Comparison of ENCODE assay signal across 8 mouse cellular contexts in genomic region chr17:46646322-46646662, GRCm38 (mm10). TPM values are rescaled to one million over a fixed set of nuclear protein-coding genes. Genes with fewer than 3 reads are reported as not detected.
DNase-seq lines count a peak whose midpoint lies in the region; ATAC-seq and TF ChIP-seq lines count a peak whose summit lies in the region.

No protein-coding gene starts in this region.

- peaks cover 18% of the 10 kb centered on the region; the same call in 1 of the 2 replicates for H3K36me3 ChIP-seq in heart, embryonic 15.5 days
- H3K36me3 ChIP-seq in MEL (ENCODE audit: control insufficient read depth in 1 of 2, insufficient read depth in 2 of 2, low read length in 2 of 2), result peaks cover 0 to 7% of the 10 kb centered on the region in 2 experiments; a peak in 2 of 4 replicates
- H3K36me3 ChIP-seq in hindbrain, embryonic 10.5 days, result peaks cover 30% of the 10 kb centered on the region

- H3K27me3 ChIP-seq in heart, embryonic 15.5 days, result no peaks in the 10 kb centered on the region
- H3K27me3 ChIP-seq in MEL (ENCODE audit: control insufficient read depth in 1 of 2, insufficient read depth in 2 of 2, low read length in 2 of 2), result no peaks in the 10 kb centered on the region
- H3K27me3 ChIP-seq in hindbrain, embryonic 10.5 days (ENCODE audit: insufficient read depth, poor library complexity, severe bottlenecking), result no peaks in the 10 kb centered on the region

- H3K9me3 ChIP-seq in heart, embryonic 15.5 days (replicated peaks), result no peaks in the 10 kb centered on the region
- no peaks in the 10 kb centered on the region for H3K9me3 ChIP-seq in MEL (replicated peaks; ENCODE audit: insufficient read depth, low read length)
- H3K9me3 ChIP-seq in hindbrain, embryonic 10.5 days, result no peaks in the 10 kb centered on the region

- H3K27ac ChIP-seq in heart, embryonic 15.5 days, result peak overlapping the region; percentile 86
- H3K27ac ChIP-seq in MEL (ENCODE audit: control insufficient read depth, low read depth, low read length), result peak overlapping the region; percentile 73
- H3K27ac ChIP-seq in hindbrain, embryonic 10.5 days, result peak overlapping the region; percentile 90

- no peak; the same call in none of the 2 replicates for ATAC-seq in heart, embryonic 15.5 days (replicated peaks; ENCODE audit: insufficient number of reproducible peaks, insufficient read depth, low FRiP score, low read depth)
- peak; percentile 25 for ATAC-seq in megakaryocyte-erythroid progenitor cell, adult 5-6 weeks (replicated peaks; ENCODE audit: low FRiP score, low TSS enrichment, poor library complexity, severe bottlenecking)

- peaks cover 14% of the 10 kb centered on the region for H3K79me2 ChIP-seq in MEL (ENCODE audit: control insufficient read depth, insufficient read depth, low read length, poor library complexity)

- TF ChIP-seq POLR2A in MEL (IDR thresholded peaks at IDR 0.05; ENCODE audit: control insufficient read depth in 1 of 2, insufficient read depth in 1 of 2, low read depth in 1 of 2, low read length in 2 of 2, poor library complexity in 1 of 2), result peak in 1 of 2 experiments; percentile 96; a peak in 2 of 4 replicates

- peak overlapping the region; percentile 79 for H3K4me3 ChIP-seq in heart, embryonic 15.5 days
- peak overlapping the region; percentile 88 to 98 for H3K4me3 ChIP-seq in MEL (ENCODE audit: control insufficient read depth in 1 of 2, insufficient read depth in 1 of 2, low read depth in 2 of 2, low read length in 2 of 2)
- peak overlapping the region; percentile 86 for H3K4me3 ChIP-seq in hindbrain, embryonic 10.5 days

- no peak for TF ChIP-seq EP300 in MEL (IDR thresholded peaks at IDR 0.05; ENCODE audit: low read depth in 1 of 2, low read length in 2 of 2)

- no peak for DNase-seq in heart, adult 9 months (ENCODE audit: low spot score in 2 of 2)
- DNase-seq in MEL (ENCODE audit: low read depth, low spot score), result no peak
- no peak for DNase-seq in hindbrain, embryonic 10.5 days (ENCODE audit: low spot score)
- no peak for DNase-seq in gastrocnemius, postnatal 4 days (ENCODE audit: low spot score in 2 of 2)
- no peak for DNase-seq in gastrocnemius, adult 18-20 months (ENCODE audit: low spot score)
- no peak for DNase-seq in ovary, adult 18-20 months (ENCODE audit: low spot score)

- TF ChIP-seq CTCF in MEL (IDR thresholded peaks at IDR 0.05 in 2 of 3, conservative IDR thresholded peaks at IDR 0.05 in 1 of 3; ENCODE audit: control insufficient read depth in 1 of 3, insufficient read depth in 1 of 3, low read depth in 2 of 3, low read length in 3 of 3, poor library complexity in 1 of 3, severe bottlenecking in 1 of 3), result no peak

- H3K4me2 ChIP-seq in heart, embryonic 15.5 days, result peak overlapping the region; percentile 69

- no peak for TF ChIP-seq RAD21 in MEL (IDR thresholded peaks at IDR 0.05; ENCODE audit: low read depth, low read length)

- H3K4me1 ChIP-seq in heart, embryonic 15.5 days (replicated peaks), result peaks cover 35% of the 10 kb centered on the region
- H3K4me1 ChIP-seq in MEL (ENCODE audit: control insufficient read depth in 1 of 2, insufficient read depth in 2 of 2, low read length in 2 of 2), result peaks cover 5 to 12% of the 10 kb centered on the region in 2 experiments; a peak in 3 of 4 replicates
- peaks cover 47% of the 10 kb centered on the region for H3K4me1 ChIP-seq in hindbrain, embryonic 10.5 days (replicated peaks)

- WGBS in heart, embryonic 15.5 days, result under 1% methylated on average over 19 of the region's 19 CpGs
- under 1% methylated on average over 19 of the region's 19 CpGs for WGBS in hindbrain, embryonic 10.5 days

- H3K9ac ChIP-seq in heart, embryonic 15.5 days, result peak overlapping the region; percentile 83
- peak overlapping the region; percentile 96 for H3K9ac ChIP-seq in MEL (ENCODE audit: control insufficient read depth, low read depth, low read length, poor library complexity, severe bottlenecking)

TF ChIP-seq in MEL, 35 proteins besides CTCF, POLR2A, EP300 and RAD21 (continues in another document):
- TF ChIP-seq USF2 (IDR thresholded peaks at IDR 0.05; ENCODE audit: borderline replicate concordance in 1 of 2, insufficient read depth in 1 of 2, low read depth in 1 of 2, low read length in 2 of 2) (peak; percentile 80 to 83), MEF2A (IDR thresholded peaks at IDR 0.05; ENCODE audit: extremely low read depth, insufficient replicate concordance, low read depth, low read length, poor library complexity, severe bottlenecking) (no peak), MAZ (IDR thresholded peaks at IDR 0.05; ENCODE audit: low read depth, low read length) (no peak), MXI1 (IDR thresholded peaks at IDR 0.05; ENCODE audit: low read depth, low read length) (peak; percentile 77), SIN3A (IDR thresholded peaks at IDR 0.05; ENCODE audit: low read length) (peak; percentile 65; the same call in 1 of the 2 replicates), GABPA (IDR thresholded peaks at IDR 0.05; ENCODE audit: low read depth, low read length) (no peak), JUND (IDR thresholded peaks at IDR 0.05; ENCODE audit: low read depth, low read length) (no peak), NELFE (IDR thresholded peaks at IDR 0.05; ENCODE audit: low read depth, low read length) (no peak), BHLHE40 (IDR thresholded peaks at IDR 0.05; ENCODE audit: borderline replicate concordance, low read depth, low read length) (peak; percentile 82), CHD2 (IDR thresholded peaks at IDR 0.05; ENCODE audit: low read length) (0 out of 2 replicates have a peak, but pooled peaks have one; percentile 6), MAX (IDR thresholded peaks at IDR 0.05; ENCODE audit: low read length) (peak; percentile 61; the same call in 1 of the 2 replicates), TBP (IDR thresholded peaks at IDR 0.05; ENCODE audit: low read depth, low read length) (0 out of 2 replicates have a peak, but pooled peaks have one; percentile 27)

RNA-seq across cellular contexts. Expression of gene Mrpl2, which starts 0.3 kb away (rescaled TPM):
- 94.3 and 102 TPM in 2 replicates for polyA plus RNA-seq in heart, embryonic 15.5 days (2015; fragmentation: Nextera tagmentation; extraction: Ambion mirVana)
- 224 and 237 TPM in 2 replicates for total RNA-seq in MEL (2012; rRNA removed)
- 100 to 1,000 TPM in 1 of 2 experiments, not detected in 1; 207 TPM for polyA plus RNA-seq in MEL (2012; ENCODE audit: insufficient read depth in 1 of 2, insufficient read length in 2 of 2, low read depth in 1 of 2, low replicate concordance in 2 of 2, missing spikeins in 1 of 2)
- polyA plus RNA-seq in hindbrain, embryonic 10.5 days (2016; fragmentation: Nextera tagmentation; extraction: Ambion mirVana), result 115 and 119 TPM in 2 replicates
- total RNA-seq in megakaryocyte-erythroid progenitor cell, adult 5-6 weeks (2014; fragmentation: Nextera tagmentation), result 74.7 and 190 TPM in 2 replicates
- 82.2 and 97.0 TPM in 2 replicates for total RNA-seq in megakaryocyte-erythroid progenitor cell, adult 5-6 weeks (2017)
- 100 to 1,000 TPM; 104 to 107 TPM for total RNA-seq in gastrocnemius, postnatal 4 days (2021)
- total RNA-seq in gastrocnemius, adult 18-20 months (2021), result 100 to 1,000 TPM; 104 TPM

RNA-seq across cellular contexts. Expression of gene Klc4, which starts 0.5 kb away (rescaled TPM):
- polyA plus RNA-seq in heart, embryonic 15.5 days (2015; fragmentation: Nextera tagmentation; extraction: Ambion mirVana), result 20.2 and 24.2 TPM in 2 replicates
- total RNA-seq in MEL (2012; rRNA removed), result 4.6 and 5.4 TPM in 2 replicates
- 1 to 10 TPM in 1 of 2 experiments, not detected in 1; 9.5 TPM for polyA plus RNA-seq in MEL (2012; ENCODE audit: insufficient read depth in 1 of 2, insufficient read length in 2 of 2, low read depth in 1 of 2, low replicate concordance in 2 of 2, missing spikeins in 1 of 2)
- polyA plus RNA-seq in hindbrain, embryonic 10.5 days (2016; fragmentation: Nextera tagmentation; extraction: Ambion mirVana), result 35.3 and 38.1 TPM in 2 replicates
- 5.8 and 6.9 TPM in 2 replicates for total RNA-seq in megakaryocyte-erythroid progenitor cell, adult 5-6 weeks (2014; fragmentation: Nextera tagmentation)
- total RNA-seq in megakaryocyte-erythroid progenitor cell, adult 5-6 weeks (2017), result 5.6 and 5.9 TPM in 2 replicates
- total RNA-seq in gastrocnemius, postnatal 4 days (2021), result 10 to 100 TPM; 21.6 to 24.1 TPM
- 10 to 100 TPM; 12.6 to 13.4 TPM for total RNA-seq in gastrocnemius, adult 18-20 months (2021)

RNA-seq across cellular contexts. Expression of gene Cul7, which starts 3.8 kb away (rescaled TPM):
- polyA plus RNA-seq in heart, embryonic 15.5 days (2015; fragmentation: Nextera tagmentation; extraction: Ambion mirVana), result 32.8 and 44.9 TPM in 2 replicates
- 32.6 and 35.1 TPM in 2 replicates for total RNA-seq in MEL (2012; rRNA removed)
- polyA plus RNA-seq in MEL (2012; ENCODE audit: insufficient read depth in 1 of 2, insufficient read length in 2 of 2, low read depth in 1 of 2, low replicate concordance in 2 of 2, missing spikeins in 1 of 2), result 10 to 100 TPM; 35.8 to 45.8 TPM
- polyA plus RNA-seq in hindbrain, embryonic 10.5 days (2016; fragmentation: Nextera tagmentation; extraction: Ambion mirVana), result 40.7 and 45.5 TPM in 2 replicates
- 11.2 and 12.6 TPM in 2 replicates for total RNA-seq in megakaryocyte-erythroid progenitor cell, adult 5-6 weeks (2014; fragmentation: Nextera tagmentation)
- 6.6 and 12.6 TPM in 2 replicates for total RNA-seq in megakaryocyte-erythroid progenitor cell, adult 5-6 weeks (2017)
- total RNA-seq in gastrocnemius, postnatal 4 days (2021), result 100 to 1,000 TPM; 100 to 101 TPM
- 1 to 10 TPM; 3.4 to 4.1 TPM for total RNA-seq in gastrocnemius, adult 18-20 months (2021)

RNA-seq across cellular contexts. Expression of gene Ptk7, which starts 17.0 kb away (rescaled TPM):
- 34.1 and 49.5 TPM in 2 replicates for polyA plus RNA-seq in heart, embryonic 15.5 days (2015; fragmentation: Nextera tagmentation; extraction: Ambion mirVana)
- total RNA-seq in MEL (2012; rRNA removed), result 0.04 and 0.39 TPM in 2 replicates
- polyA plus RNA-seq in MEL (2012; ENCODE audit: insufficient read depth in 1 of 2, insufficient read length in 2 of 2, low read depth in 1 of 2, low replicate concordance in 2 of 2, missing spikeins in 1 of 2), result under 1 TPM in 1 of 2 experiments, not detected in 1; 0.10 TPM
- polyA plus RNA-seq in hindbrain, embryonic 10.5 days (2016; fragmentation: Nextera tagmentation; extraction: Ambion mirVana), result 67.2 and 76.8 TPM in 2 replicates
- 0.12 and 0.20 TPM in 2 replicates for total RNA-seq in megakaryocyte-erythroid progenitor cell, adult 5-6 weeks (2014; fragmentation: Nextera tagmentation)
- total RNA-seq in megakaryocyte-erythroid progenitor cell, adult 5-6 weeks (2017), result 0.14 and 0.53 TPM in 2 replicates
- total RNA-seq in gastrocnemius, postnatal 4 days (2021), result 10 to 100 TPM; 46.2 to 50.0 TPM
- under 1 TPM; 0.30 to 0.38 TPM for total RNA-seq in gastrocnemius, adult 18-20 months (2021)

RNA-seq across cellular contexts. Expression of gene Rrp36, which starts 27.9 kb away (rescaled TPM):
- polyA plus RNA-seq in heart, embryonic 15.5 days (2015; fragmentation: Nextera tagmentation; extraction: Ambion mirVana), result 33.2 and 39.7 TPM in 2 replicates
- total RNA-seq in MEL (2012; rRNA removed), result 43.6 and 55.3 TPM in 2 replicates
- 10 to 100 TPM in 1 of 2 experiments, not detected in 1; 51.2 TPM for polyA plus RNA-seq in MEL (2012; ENCODE audit: insufficient read depth in 1 of 2, insufficient read length in 2 of 2, low read depth in 1 of 2, low replicate concordance in 2 of 2, missing spikeins in 1 of 2)
- polyA plus RNA-seq in hindbrain, embryonic 10.5 days (2016; fragmentation: Nextera tagmentation; extraction: Ambion mirVana), result 65.7 and 67.5 TPM in 2 replicates
- total RNA-seq in megakaryocyte-erythroid progenitor cell, adult 5-6 weeks (2014; fragmentation: Nextera tagmentation), result 16.1 and 23.4 TPM in 2 replicates
- 60.4 and 64.8 TPM in 2 replicates for total RNA-seq in megakaryocyte-erythroid progenitor cell, adult 5-6 weeks (2017)
- total RNA-seq in gastrocnemius, postnatal 4 days (2021), result 10 to 100 TPM; 17.9 to 21.6 TPM
- 10 to 100 TPM in 1 of 2 experiments, 1 to 10 TPM in 1; 8.4 to 11.8 TPM for total RNA-seq in gastrocnemius, adult 18-20 months (2021)
